Mouse (Mus musculus) cerebellum, adult 2 months (tissue): Measurements from ENCODE around the gene Cnnm4.

ENCODE experiments used
- CTCF ChIP-seq: fragments of 200-500 bp; IDR thresholded peaks from 2 replicates; pipeline ENCODE4 v1.5.1; 2011; ENCODE audit warnings: low read depth, mild to moderate bottlenecking, control low read depth, low read length, moderate library complexity, borderline replicate concordance; ENCODE audit not compliant: insufficient read depth
- POLR2A ChIP-seq: fragments of 200-500 bp; IDR thresholded peaks from 2 replicates; pipeline ENCODE4 v1.6.1; 2011; ENCODE audit warnings: low read length, control low read depth, borderline replicate concordance; ENCODE audit not compliant: insufficient read depth

GRCm38 (mm10) chr1:36525774-36526173, 54.4 kb downstream of the Cnnm4 start:
- TF ChIP-seq POLR2A (no peak), CTCF (no peak)
